Mouse (Mus musculus) ES-Bruce4 (cell line): ENCODE measurements around the gene Anapc10. TPM values are rescaled to one million over a fixed set of nuclear protein-coding genes. Genes with fewer than 3 reads are reported as not detected.

Experiments
- H3K27ac ChIP-seq: 2 replicates; pipeline ENCODE4 v1.5.1; 2012; ENCODE audit warnings: low read length, inconsistent platforms; ENCODE audit not compliant: insufficient read depth
- H3K27me3 ChIP-seq: 2 replicates; pipeline ENCODE4 v1.6.1; 2012; ENCODE audit warnings: mild to moderate bottlenecking, low read length, inconsistent platforms; ENCODE audit not compliant: control insufficient read depth, poor library complexity, insufficient read depth, severe bottlenecking
- H3K36me3 ChIP-seq: 2 replicates; pipeline ENCODE4 v1.6.1; 2012; ENCODE audit warnings: inconsistent platforms, mild to moderate bottlenecking, low read length, moderate library complexity; ENCODE audit not compliant: control insufficient read depth, poor library complexity, insufficient read depth, severe bottlenecking
- H3K4me1 ChIP-seq: one replicate; pipeline ENCODE4 v1.8.1; 2011; ENCODE audit warnings: low read length; ENCODE audit not compliant: control insufficient read depth, insufficient read depth
- H3K4me3 ChIP-seq: 2 replicates; pipeline ENCODE4 v1.5.1; 2011; ENCODE audit warnings: low read depth, mild to moderate bottlenecking, low read length
- H3K9ac ChIP-seq: 2 replicates; pipeline ENCODE4 v1.6.1; 2012; ENCODE audit warnings: low read depth, mild to moderate bottlenecking, inconsistent platforms; ENCODE audit not compliant: poor library complexity, severe bottlenecking
- H3K9me3 ChIP-seq: replicated peaks from 2 replicates; pipeline ENCODE4 v1.6.1; 2012; ENCODE audit warnings: mild to moderate bottlenecking, low read length, inconsistent platforms; ENCODE audit not compliant: control insufficient read depth, poor library complexity, insufficient read depth, severe bottlenecking
- CTCF ChIP-seq: IDR thresholded peaks from one replicate; pipeline ENCODE4 v1.8.1; 2011; ENCODE audit warnings: low read depth, low read length
- EP300 ChIP-seq: IDR thresholded peaks from 2 replicates; pipeline ENCODE4 v1.6.1; 2011; ENCODE audit warnings: low read depth, low read length; ENCODE audit not compliant: insufficient read depth
- POLR2A ChIP-seq: IDR thresholded peaks from one replicate; pipeline ENCODE4 v1.8.1; 2011; ENCODE audit warnings: low read length; ENCODE audit not compliant: insufficient read depth
- polyA plus RNA-seq: library from polyadenylated mRNA; stranded (reverse); fragments of >200 nt; gene quantifications from 2 replicates; pipeline ENCODE4 v1.2.4, GENCODE M21; 2011; ENCODE audit warnings: low read depth; ENCODE audit not compliant: missing spikeins, insufficient read depth, insufficient read length

Anapc10 gene
- polyA plus RNA-seq, 1 experiment, result 63.9 TPM

- no peak overlapping the region for H3K4me3 ChIP-seq
- no peak overlapping the region for H3K9ac ChIP-seq
- H3K27me3 ChIP-seq, result no peaks in the 10 kb centered on the region
- no peaks in the 10 kb centered on the region for H3K4me1 ChIP-seq
- H3K27ac ChIP-seq, result no peak overlapping the region
- H3K9me3 ChIP-seq, result no peaks in the 10 kb centered on the region
- H3K36me3 ChIP-seq, result peaks cover 91% of the 10 kb centered on the region
- no peak for TF ChIP-seq POLR2A
- no peak for TF ChIP-seq CTCF
- TF ChIP-seq EP300, result no peak
Observed at GRCm38 (mm10) chr8:79692531-79692930, 19.1 kb upstream of the Anapc10 start.

GRCm38 (mm10) chr8:79706687-79707086, 4.9 kb upstream of the Anapc10 start:
- H3K36me3 ChIP-seq, result peaks cover 57% of the 10 kb centered on the region
- no peaks in the 10 kb centered on the region for H3K9me3 ChIP-seq
- H3K4me1 ChIP-seq, result no peaks in the 10 kb centered on the region
- H3K9ac ChIP-seq, result no peak overlapping the region
- TF ChIP-seq CTCF (no peak), EP300 (no peak), POLR2A (no peak)
- no peaks in the 10 kb centered on the region for H3K27me3 ChIP-seq
- H3K27ac ChIP-seq, result no peak overlapping the region
- no peak overlapping the region for H3K4me3 ChIP-seq

GRCm38 (mm10) chr8:79712676-79713075, 1.1 kb downstream of the Anapc10 start:
- H3K9ac ChIP-seq, result peak overlapping the region; percentile 52
- peak overlapping the region; percentile 87 for H3K27ac ChIP-seq
- H3K27me3 ChIP-seq, result no peaks in the 10 kb centered on the region
- H3K36me3 ChIP-seq, result peaks cover 26% of the 10 kb centered on the region
- H3K9me3 ChIP-seq, result no peaks in the 10 kb centered on the region
- H3K4me1 ChIP-seq, result no peaks in the 10 kb centered on the region
- TF ChIP-seq EP300, result no peak
- peak overlapping the region; percentile 69 for H3K4me3 ChIP-seq

GRCm38 (mm10) chr8:79721537-79721936, 9.9 kb downstream of the Anapc10 start:
- peaks cover 47% of the 10 kb centered on the region for H3K36me3 ChIP-seq
- TF ChIP-seq CTCF, result no peak
- TF ChIP-seq POLR2A, result no peak
- no peak for TF ChIP-seq EP300

GRCm38 (mm10) chr8:79723308-79723707, 11.7 kb downstream of the Anapc10 start:
- Histone ChIP-seq H3K4me1 (no peaks in the 10 kb centered on the region), H3K27ac (no peak overlapping the region), H3K36me3 (peaks cover 36% of the 10 kb centered on the region), H3K9me3 (no peaks in the 10 kb centered on the region), H3K27me3 (no peaks in the 10 kb centered on the region), H3K9ac (no peak overlapping the region), H3K4me3 (no peak overlapping the region)
- TF ChIP-seq EP300 (no peak), POLR2A (no peak), CTCF (no peak)

More at GRCm38 (mm10) chr8:79721537-79721936, 9.9 kb downstream of the Anapc10 start:
- no peak overlapping the region for H3K27ac ChIP-seq
- H3K4me1 ChIP-seq, result no peaks in the 10 kb centered on the region
- no peak overlapping the region for H3K9ac ChIP-seq
- no peak overlapping the region for H3K4me3 ChIP-seq
- H3K27me3 ChIP-seq, result no peaks in the 10 kb centered on the region
- H3K9me3 ChIP-seq, result no peaks in the 10 kb centered on the region

- peaks cover 39% of the 10 kb centered on the region for H3K36me3 ChIP-seq
- H3K27me3 ChIP-seq, result no peaks in the 10 kb centered on the region
- H3K27ac ChIP-seq, result no peak overlapping the region
- TF ChIP-seq EP300, result no peak
- TF ChIP-seq CTCF, result no peak
- TF ChIP-seq POLR2A, result no peak
- no peak overlapping the region for H3K9ac ChIP-seq
- H3K9me3 ChIP-seq, result no peaks in the 10 kb centered on the region
- H3K4me1 ChIP-seq, result no peaks in the 10 kb centered on the region
- no peak overlapping the region for H3K4me3 ChIP-seq
Observed at GRCm38 (mm10) chr8:79724589-79724988, 13.0 kb downstream of the Anapc10 start.

GRCm38 (mm10) chr8:79727900-79728299, 16.3 kb downstream of the Anapc10 start:
- TF ChIP-seq EP300 (no peak), CTCF (no peak), POLR2A (no peak)
- no peak overlapping the region for H3K27ac ChIP-seq

More at GRCm38 (mm10) chr8:79727900-79728299, 16.3 kb downstream of the Anapc10 start:
- peaks cover 26% of the 10 kb centered on the region for H3K36me3 ChIP-seq
- no peaks in the 10 kb centered on the region for H3K4me1 ChIP-seq
- no peaks in the 10 kb centered on the region for H3K27me3 ChIP-seq
- no peak overlapping the region for H3K4me3 ChIP-seq
- no peaks in the 10 kb centered on the region for H3K9me3 ChIP-seq
- no peak overlapping the region for H3K9ac ChIP-seq
